Mouse (Mus musculus) natural killer cell, adult 2 months (primary cell): Measurements from ENCODE around the gene Ddx6.

Source experiments
- DNase-seq, 2 experiments: peaks; one replicate each; pipeline ENCODE4 v3.0.0; 2022; ENCODE audit warnings: low spot score in 2 of 2

Ddx6 gene

GRCm38 (mm10) chr9:44686638-44687037 lies 81.9 kb downstream of the Ddx6 start:
- no peak for DNase-seq

GRCm38 (mm10) chr9:44688013-44688412 lies 83.3 kb downstream of the Ddx6 start:
- DNase-seq: no peak
